Mouse (Mus musculus): ENCODE measurements at regions not wholly inside any gene's neighbourhood (a gene's known extent, or its start where the extent isn't known, plus 50 kb on each side); places are given as distances from the start of the nearest gene placed in this dataset.
A peak's percentile ranks its signal among the peaks of the same experiment; 100 is the strongest.

DNA sequence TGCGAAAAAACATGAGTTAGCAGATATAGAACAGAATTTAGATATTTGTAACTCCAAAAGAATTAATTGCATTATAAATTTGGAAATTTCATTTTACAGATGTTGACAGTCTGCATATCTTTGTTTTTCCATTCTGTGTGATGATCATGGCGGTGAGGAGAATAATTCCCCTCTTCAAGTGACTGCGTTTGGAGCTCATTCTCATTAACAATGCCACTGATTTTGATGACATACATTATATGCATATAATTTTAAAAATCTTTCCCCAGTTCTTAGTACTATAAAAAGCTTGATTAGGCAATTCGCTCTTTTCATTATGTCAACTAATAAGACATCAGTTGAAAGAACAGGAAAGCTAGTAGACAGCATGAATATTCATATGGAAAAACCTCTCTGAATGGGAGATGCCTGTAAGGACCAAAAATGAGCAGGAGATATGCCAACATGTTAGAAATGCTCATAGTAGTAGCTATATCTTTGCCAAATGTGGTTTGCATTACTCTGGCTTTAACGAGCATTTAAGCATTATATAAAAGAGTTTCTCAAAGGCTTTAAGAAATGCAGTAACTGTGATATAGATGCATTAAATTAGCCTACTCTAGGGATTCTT lies 849.2 kb upstream of the Cldn34c4 start:
- peak in 1 of 2 experiments; percentile 2 for DNase-seq (ENCODE audit: low spot score in 2 of 2)
- intact Hi-C loops (cut with DNase I) = no loop called here

DNA sequence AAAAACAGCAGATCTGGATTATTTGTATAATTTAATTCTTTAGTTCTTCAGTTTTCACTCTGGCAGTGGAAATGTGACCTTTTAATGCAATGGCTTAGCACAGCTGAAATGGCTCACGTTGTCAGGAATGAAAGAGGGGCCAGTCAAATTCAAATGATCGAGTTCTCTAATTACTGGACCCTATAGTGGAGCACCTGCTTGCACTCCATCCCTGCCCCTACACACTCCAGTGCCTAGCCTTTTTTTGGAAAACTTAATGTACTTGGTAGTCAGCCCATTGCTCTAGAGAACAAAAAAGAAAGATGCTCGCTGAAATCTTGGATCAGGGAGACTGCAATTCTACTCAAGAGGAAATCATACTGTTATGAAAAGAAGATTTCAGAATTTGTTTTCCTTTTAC lies 841.0 kb upstream of the Cldn34c4 start:
- DNase-seq (ENCODE audit: low spot score in 2 of 2) = no peak
- intact Hi-C loops (cut with DNase I) = no loop called here

DNA sequence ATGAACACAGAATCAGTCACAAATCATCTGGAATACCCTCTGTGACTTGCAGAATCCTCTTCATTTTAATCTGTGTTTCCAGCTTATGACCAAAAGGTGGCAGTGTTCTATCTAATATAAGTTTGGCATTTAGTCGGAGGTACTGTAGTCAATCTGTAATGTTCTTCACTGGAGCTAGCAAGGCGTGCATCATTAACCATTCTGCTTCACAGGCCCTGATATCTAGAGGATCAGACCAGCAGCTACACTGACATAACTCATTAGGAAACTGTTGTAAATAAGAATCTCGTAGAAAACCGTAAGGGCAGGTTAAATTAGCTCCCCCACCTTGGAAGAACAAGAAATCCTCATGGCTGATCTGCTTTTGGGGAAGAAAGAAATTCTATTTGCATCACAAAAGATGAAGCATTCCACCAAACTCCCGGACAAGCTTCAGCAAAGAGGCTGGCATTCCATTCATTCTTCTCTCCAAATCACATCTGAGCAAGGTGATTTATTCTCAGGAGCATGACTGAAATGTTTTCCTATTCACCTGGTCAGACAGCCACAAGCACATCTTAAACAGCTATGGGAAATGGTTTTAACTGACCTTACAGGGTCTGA lies 840.0 kb upstream of the Cldn34c4 start:
- peak; percentile 7 to 32 for DNase-seq (ENCODE audit: low spot score in 2 of 2)
- intact Hi-C loops (cut with DNase I) = no loop called here

Data from left cerebral cortex, postnatal 25 days (tissue).